Mouse (Mus musculus): ENCODE data around the gene 1700016K19Rik. TPM values are rescaled to one million over a fixed set of nuclear protein-coding genes. Genes with fewer than 3 reads are reported as not detected.

The 1700016K19Rik gene
- not detected in 2 replicates for total RNA-seq (2014; fragmentation: Nextera tagmentation)
- 0.16 TPM in 1 of 2 replicates, not detected in the other for total RNA-seq (2017)
- not detected in 2 replicates for polyA plus RNA-seq (2012)

- Histone ChIP-seq H3K27me3 (ENCODE audit: insufficient read depth, low read length) (peaks cover 25% of the 10 kb centered on the region), H3K4me3 (ENCODE audit: low read depth, low read length) (no peak within 1 kb of the TSS), H3K4me1 (ENCODE audit: insufficient read depth, low read depth, low read length) (no peaks in the 10 kb centered on the region), H3K9me3 (replicated peaks) (no peaks in the 10 kb centered on the region), H3K36me3 (replicated peaks) (no peaks in the 10 kb centered on the region)
- TF ChIP-seq TAL1 (conservative IDR thresholded peaks at IDR 0.05; ENCODE audit: low read depth, low read length) (no peak), POLR2AphosphoS5 (IDR thresholded peaks at IDR 0.05; ENCODE audit: insufficient replicate concordance, low read depth, low read length) (no peak), CTCF (IDR thresholded peaks at IDR 0.05; ENCODE audit: low read depth, low read length) (no peak)
- no peak for ATAC-seq (ENCODE audit: extremely low read depth, insufficient number of reproducible peaks, low FRiP score, poor library complexity, severe bottlenecking)
- no peak for DNase-seq (ENCODE audit: low spot score)
Measured at GRCm38 (mm10) chr11:75999440-76000155, at the start of gene 1700016K19Rik. Gene 1700016K19Rik (plus strand): TSS chr11:75999912.

GRCm38 (mm10) chr11:75950459-75950858 lies 49.3 kb upstream of the 1700016K19Rik start:
- DNase-seq (ENCODE audit: low spot score) (no peak), ATAC-seq (ENCODE audit: extremely low read depth, insufficient number of reproducible peaks, low FRiP score, poor library complexity, severe bottlenecking) (no peak)
- Histone ChIP-seq H3K27me3 (ENCODE audit: insufficient read depth, low read length) (peaks cover 43% of the 10 kb centered on the region), H3K4me3 (ENCODE audit: low read depth, low read length) (no peak overlapping the region), H3K9me3 (replicated peaks) (no peaks in the 10 kb centered on the region), H3K4me1 (ENCODE audit: insufficient read depth, low read depth, low read length) (no peaks in the 10 kb centered on the region), H3K36me3 (replicated peaks) (no peaks in the 10 kb centered on the region)
- TF ChIP-seq CTCF (IDR thresholded peaks at IDR 0.05; ENCODE audit: low read depth, low read length), result no peak
- TF ChIP-seq POLR2AphosphoS5 (IDR thresholded peaks at IDR 0.05; ENCODE audit: insufficient replicate concordance, low read depth, low read length), result no peak
- no peak for TF ChIP-seq GATA1 (IDR thresholded peaks at IDR 0.05; ENCODE audit: borderline replicate concordance, low read length)
- no peak for TF ChIP-seq GATA2 (IDR thresholded peaks at IDR 0.05; ENCODE audit: borderline replicate concordance, low read depth, low read length)
- TF ChIP-seq TAL1 (conservative IDR thresholded peaks at IDR 0.05; ENCODE audit: low read depth, low read length), result no peak

GRCm38 (mm10) chr11:75951895-75952294 lies 47.8 kb upstream of the 1700016K19Rik start:
- peaks cover 32% of the 10 kb centered on the region for H3K27me3 ChIP-seq (ENCODE audit: insufficient read depth, low read length)
- no peak for DNase-seq (ENCODE audit: low spot score)
- H3K4me1 ChIP-seq (ENCODE audit: insufficient read depth, low read depth, low read length), result no peaks in the 10 kb centered on the region
- H3K4me3 ChIP-seq (ENCODE audit: low read depth, low read length), result no peak overlapping the region
- no peaks in the 10 kb centered on the region for H3K36me3 ChIP-seq (replicated peaks)
- no peaks in the 10 kb centered on the region for H3K9me3 ChIP-seq (replicated peaks)
- TF ChIP-seq TAL1 (conservative IDR thresholded peaks at IDR 0.05; ENCODE audit: low read depth, low read length) (no peak), GATA1 (IDR thresholded peaks at IDR 0.05; ENCODE audit: borderline replicate concordance, low read length) (no peak), POLR2AphosphoS5 (IDR thresholded peaks at IDR 0.05; ENCODE audit: insufficient replicate concordance, low read depth, low read length) (no peak), GATA2 (IDR thresholded peaks at IDR 0.05; ENCODE audit: borderline replicate concordance, low read depth, low read length) (no peak), CTCF (IDR thresholded peaks at IDR 0.05; ENCODE audit: low read depth, low read length) (no peak)
- no peak for ATAC-seq (ENCODE audit: extremely low read depth, insufficient number of reproducible peaks, low FRiP score, poor library complexity, severe bottlenecking)

GRCm38 (mm10) chr11:75954896-75955295 lies 44.8 kb upstream of the 1700016K19Rik start:
- Histone ChIP-seq H3K9me3 (replicated peaks) (no peaks in the 10 kb centered on the region), H3K36me3 (replicated peaks) (no peaks in the 10 kb centered on the region), H3K27me3 (ENCODE audit: insufficient read depth, low read length) (peaks cover 33% of the 10 kb centered on the region), H3K4me3 (ENCODE audit: low read depth, low read length) (no peak overlapping the region), H3K4me1 (ENCODE audit: insufficient read depth, low read depth, low read length) (no peaks in the 10 kb centered on the region)
- DNase-seq (ENCODE audit: low spot score) (no peak), ATAC-seq (ENCODE audit: extremely low read depth, insufficient number of reproducible peaks, low FRiP score, poor library complexity, severe bottlenecking) (no peak)
- TF ChIP-seq CTCF (IDR thresholded peaks at IDR 0.05; ENCODE audit: low read depth, low read length) (no peak), GATA2 (IDR thresholded peaks at IDR 0.05; ENCODE audit: borderline replicate concordance, low read depth, low read length) (no peak), TAL1 (conservative IDR thresholded peaks at IDR 0.05; ENCODE audit: low read depth, low read length) (no peak), GATA1 (IDR thresholded peaks at IDR 0.05; ENCODE audit: borderline replicate concordance, low read length) (no peak), POLR2AphosphoS5 (IDR thresholded peaks at IDR 0.05; ENCODE audit: insufficient replicate concordance, low read depth, low read length) (no peak)

GRCm38 (mm10) chr11:75956651-75957050 lies 43.1 kb upstream of the 1700016K19Rik start:
- Histone ChIP-seq H3K27me3 (ENCODE audit: insufficient read depth, low read length) (peaks cover 40% of the 10 kb centered on the region), H3K4me3 (ENCODE audit: low read depth, low read length) (no peak overlapping the region), H3K36me3 (replicated peaks) (no peaks in the 10 kb centered on the region), H3K9me3 (replicated peaks) (no peaks in the 10 kb centered on the region), H3K4me1 (ENCODE audit: insufficient read depth, low read depth, low read length) (no peaks in the 10 kb centered on the region)
- ATAC-seq (ENCODE audit: extremely low read depth, insufficient number of reproducible peaks, low FRiP score, poor library complexity, severe bottlenecking), result no peak
- DNase-seq (ENCODE audit: low spot score), result no peak
- no peak for TF ChIP-seq GATA1 (IDR thresholded peaks at IDR 0.05; ENCODE audit: borderline replicate concordance, low read length)
- TF ChIP-seq CTCF (IDR thresholded peaks at IDR 0.05; ENCODE audit: low read depth, low read length), result no peak
- no peak for TF ChIP-seq POLR2AphosphoS5 (IDR thresholded peaks at IDR 0.05; ENCODE audit: insufficient replicate concordance, low read depth, low read length)

- TF ChIP-seq GATA1 (IDR thresholded peaks at IDR 0.05; ENCODE audit: borderline replicate concordance, low read length), result no peak
- no peak for TF ChIP-seq POLR2AphosphoS5 (IDR thresholded peaks at IDR 0.05; ENCODE audit: insufficient replicate concordance, low read depth, low read length)
- no peak for TF ChIP-seq TAL1 (conservative IDR thresholded peaks at IDR 0.05; ENCODE audit: low read depth, low read length)
- no peak for TF ChIP-seq CTCF (IDR thresholded peaks at IDR 0.05; ENCODE audit: low read depth, low read length)
- TF ChIP-seq GATA2 (IDR thresholded peaks at IDR 0.05; ENCODE audit: borderline replicate concordance, low read depth, low read length), result no peak
- no peak for ATAC-seq (ENCODE audit: extremely low read depth, insufficient number of reproducible peaks, low FRiP score, poor library complexity, severe bottlenecking)
- Histone ChIP-seq H3K4me3 (ENCODE audit: low read depth, low read length) (no peak overlapping the region), H3K36me3 (replicated peaks) (no peaks in the 10 kb centered on the region), H3K4me1 (ENCODE audit: insufficient read depth, low read depth, low read length) (no peaks in the 10 kb centered on the region), H3K27me3 (ENCODE audit: insufficient read depth, low read length) (peaks cover 40% of the 10 kb centered on the region), H3K9me3 (replicated peaks) (no peaks in the 10 kb centered on the region)
- DNase-seq (ENCODE audit: low spot score), result no peak
Measured at GRCm38 (mm10) chr11:75957124-75957832, 42.4 kb upstream of the 1700016K19Rik start.
